Mouse (Mus musculus) thymus, adult 2 months (tissue): Measurements from ENCODE around the gene Bcas3. TPM values are rescaled to one million over a fixed set of nuclear protein-coding genes. Genes with fewer than 3 reads are reported as not detected.
A peak's percentile ranks its signal among the peaks of the same experiment; 100 is the strongest.
"Not testable (repeated sequence)": the region's sequence is repeated elsewhere in the genome, so short reads cannot be mapped to it uniquely, and the experiment has no call there.

Experiments
- DNase-seq: peaks from one replicate; pipeline ENCODE4 v3.0.0; 2021
- H3K27ac ChIP-seq: fragments of 200-500 bp; 2 replicates; pipeline ENCODE4 v1.5.1; 2012; ENCODE audit warnings: low read length, control low read depth; ENCODE audit not compliant: control insufficient read depth, insufficient read depth
- H3K27me3 ChIP-seq: fragments of 200-500 bp; 2 replicates; pipeline ENCODE4 v1.6.1; 2012; ENCODE audit warnings: mild to moderate bottlenecking, low read length, moderate library complexity, mixed read lengths; ENCODE audit not compliant: control insufficient read depth, insufficient read depth
- H3K36me3 ChIP-seq: fragments of 200-500 bp; 2 replicates; pipeline ENCODE4 v1.6.1; 2012; ENCODE audit warnings: mild to moderate bottlenecking, low read length, moderate library complexity; ENCODE audit not compliant: control insufficient read depth, insufficient read depth
- H3K4me1 ChIP-seq: fragments of 200-500 bp; replicated peaks from 2 replicates; pipeline ENCODE4 v1.6.1; 2012; ENCODE audit warnings: low read length; ENCODE audit not compliant: control insufficient read depth, insufficient read depth
- H3K4me3 ChIP-seq: fragments of 200-500 bp; 2 replicates; pipeline ENCODE4 v1.5.1; 2012; ENCODE audit warnings: mild to moderate bottlenecking, low read length, control low read depth, moderate library complexity; ENCODE audit not compliant: control insufficient read depth, insufficient read depth
- CTCF ChIP-seq: fragments of 200-500 bp; IDR thresholded peaks from 2 replicates; pipeline ENCODE4 v1.5.1; 2012; ENCODE audit warnings: mild to moderate bottlenecking, control low read depth, low read length, moderate library complexity, borderline replicate concordance; ENCODE audit not compliant: control insufficient read depth, poor library complexity, insufficient read depth; ENCODE audit errors: extremely low read depth
- POLR2A ChIP-seq: fragments of 200-500 bp; IDR thresholded peaks from 2 replicates; pipeline ENCODE4 v1.6.1; 2012; ENCODE audit warnings: mild to moderate bottlenecking, low read length, control low read depth, moderate library complexity; ENCODE audit not compliant: control insufficient read depth, poor library complexity, insufficient read depth; ENCODE audit errors: extremely low read depth
- WGBS: fragments of 180-500 bp; shearing (Covaris S2); methylation state at CpG from one replicate; pipeline ENCODE4 v1.1.7; 2018; 5-methylcytosine and 5-hydroxymethylcytosine counted together
- polyA plus RNA-seq: library from polyadenylated mRNA; depleted of rRNA; stranded (reverse); fragments of >200 nt; gene quantifications from 2 replicates; pipeline ENCODE4 v1.2.3, GENCODE M21; 2012

The Bcas3 gene
- polyA plus RNA-seq, 1 experiment = 42.5 TPM

- H3K27ac ChIP-seq = no peak overlapping the region
- DNase-seq = peak; percentile 4
- no peak overlapping the region for H3K4me3 ChIP-seq
- no peaks in the 10 kb centered on the region for H3K4me1 ChIP-seq
- WGBS = 55% methylated on average over 19 of the region's 19 CpGs
- no peaks in the 10 kb centered on the region for H3K27me3 ChIP-seq
- no peaks in the 10 kb centered on the region for H3K36me3 ChIP-seq
- TF ChIP-seq CTCF (no peak), POLR2A (no peak)
Observed at GRCm38 (mm10) chr11:85712860-85713813, 360.2 kb downstream of the Bcas3 start.

DNA sequence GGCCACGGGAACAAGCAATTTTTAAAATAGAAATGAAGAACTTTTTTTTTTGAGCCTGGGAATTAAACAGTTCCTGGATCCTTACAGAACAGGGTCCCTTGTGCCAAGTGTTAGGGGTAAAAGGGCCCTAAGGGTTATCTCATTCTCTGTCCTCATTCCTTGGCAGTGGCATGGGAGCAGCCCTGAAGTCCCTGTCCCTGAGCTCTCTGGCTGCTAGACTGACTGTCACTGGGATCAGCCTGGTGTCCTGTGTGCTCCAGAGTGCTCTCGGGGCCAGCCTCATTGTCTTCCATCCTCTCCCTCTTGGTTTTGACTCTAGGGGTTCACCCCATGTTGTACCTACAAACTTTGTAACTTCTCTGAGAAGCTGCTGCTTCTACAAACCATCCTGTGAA lies 360.8 kb downstream of the Bcas3 start:
- Histone ChIP-seq H3K4me3 (no peak overlapping the region), H3K4me1 (no peaks in the 10 kb centered on the region), H3K27me3 (no peaks in the 10 kb centered on the region), H3K27ac (no peak overlapping the region), H3K36me3 (no peaks in the 10 kb centered on the region)
- DNase-seq = no peak
- TF ChIP-seq POLR2A (no peak), CTCF (no peak)
- WGBS = 37% methylated on average over 2 of the region's 2 CpGs

DNA sequence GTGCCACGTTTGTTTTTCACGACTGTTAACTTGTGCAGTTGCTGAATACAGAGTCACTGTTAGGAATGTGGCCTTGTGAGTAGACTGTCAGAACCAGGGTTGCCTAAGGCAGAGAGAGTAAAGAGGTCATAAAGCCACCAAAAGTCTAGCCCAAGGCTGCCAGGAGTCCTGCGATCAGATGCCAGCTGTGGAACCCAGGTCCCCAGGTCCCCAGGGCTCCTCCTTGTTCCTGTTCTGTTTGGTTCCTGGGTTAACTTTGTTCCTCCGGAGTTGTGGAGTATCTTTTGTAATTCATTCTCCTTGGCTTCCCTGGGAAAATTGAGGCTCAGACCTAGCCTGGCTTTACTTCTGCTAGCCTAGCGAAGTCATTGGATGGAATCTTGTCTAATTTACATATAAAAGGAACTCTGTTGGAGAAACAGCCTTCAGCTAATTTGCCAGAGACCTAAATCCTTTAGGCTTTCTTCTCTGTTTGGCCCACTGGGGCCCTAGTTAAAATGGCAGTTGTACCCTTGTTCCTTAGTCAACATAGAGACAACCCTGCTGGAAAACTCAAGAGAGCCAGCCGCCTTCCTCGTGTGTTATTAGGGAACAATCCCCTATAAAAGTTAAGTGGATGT lies 361.5 kb downstream of the Bcas3 start:
- no peaks in the 10 kb centered on the region for H3K36me3 ChIP-seq
- no peaks in the 10 kb centered on the region for H3K4me1 ChIP-seq
- WGBS = 62% methylated on average over 7 of the region's 7 CpGs
- H3K4me3 ChIP-seq = no peak overlapping the region
- TF ChIP-seq CTCF = no peak
- no peak for TF ChIP-seq POLR2A
- no peak overlapping the region for H3K27ac ChIP-seq
- H3K27me3 ChIP-seq = no peaks in the 10 kb centered on the region
- no peak for DNase-seq

GRCm38 (mm10) chr11:85716730-85717129 lies 363.8 kb downstream of the Bcas3 start:
- not testable (repeated sequence) for H3K4me3 ChIP-seq, DNase-seq, H3K27me3 ChIP-seq, H3K27ac ChIP-seq, H3K4me1 ChIP-seq, H3K36me3 ChIP-seq
- WGBS = 96% methylated on average over 2 of the region's 2 CpGs

GRCm38 (mm10) chr11:85719091-85719490 lies 366.1 kb downstream of the Bcas3 start:
- Histone ChIP-seq H3K4me3 (no peak overlapping the region), H3K4me1 (no peaks in the 10 kb centered on the region), H3K27me3 (no peaks in the 10 kb centered on the region), H3K27ac (no peak overlapping the region), H3K36me3 (no peaks in the 10 kb centered on the region)
- no peak for TF ChIP-seq POLR2A
- no peak for TF ChIP-seq CTCF
- no peak for DNase-seq
- 94% methylated on average over 10 of the region's 10 CpGs for WGBS

DNA sequence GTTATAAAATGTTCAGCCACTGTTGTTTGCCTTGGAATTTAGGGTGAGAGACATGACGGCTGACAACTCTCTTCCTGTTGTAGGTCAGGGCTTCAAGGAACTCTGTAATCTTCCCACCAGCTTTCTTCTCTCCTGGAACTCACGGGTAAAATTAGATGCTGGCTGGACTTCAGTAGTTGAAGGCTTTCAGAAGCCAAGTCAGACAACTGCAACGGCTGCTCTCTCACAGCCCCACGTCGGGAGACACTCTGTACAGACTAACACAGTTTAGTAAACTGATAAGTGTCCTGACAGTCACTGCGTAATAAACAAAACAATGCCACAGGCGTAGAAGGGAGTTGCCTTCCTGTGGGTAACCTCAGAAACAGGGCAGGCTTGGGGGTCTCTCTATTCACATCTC lies 366.8 kb downstream of the Bcas3 start:
- no peak overlapping the region for H3K4me3 ChIP-seq
- no peak for DNase-seq
- no peaks in the 10 kb centered on the region for H3K27me3 ChIP-seq
- no peaks in the 10 kb centered on the region for H3K36me3 ChIP-seq
- no peaks in the 10 kb centered on the region for H3K4me1 ChIP-seq
- WGBS = 61% methylated on average over 7 of the region's 7 CpGs
- no peak overlapping the region for H3K27ac ChIP-seq
- no peak for TF ChIP-seq CTCF
- no peak for TF ChIP-seq POLR2A

DNA sequence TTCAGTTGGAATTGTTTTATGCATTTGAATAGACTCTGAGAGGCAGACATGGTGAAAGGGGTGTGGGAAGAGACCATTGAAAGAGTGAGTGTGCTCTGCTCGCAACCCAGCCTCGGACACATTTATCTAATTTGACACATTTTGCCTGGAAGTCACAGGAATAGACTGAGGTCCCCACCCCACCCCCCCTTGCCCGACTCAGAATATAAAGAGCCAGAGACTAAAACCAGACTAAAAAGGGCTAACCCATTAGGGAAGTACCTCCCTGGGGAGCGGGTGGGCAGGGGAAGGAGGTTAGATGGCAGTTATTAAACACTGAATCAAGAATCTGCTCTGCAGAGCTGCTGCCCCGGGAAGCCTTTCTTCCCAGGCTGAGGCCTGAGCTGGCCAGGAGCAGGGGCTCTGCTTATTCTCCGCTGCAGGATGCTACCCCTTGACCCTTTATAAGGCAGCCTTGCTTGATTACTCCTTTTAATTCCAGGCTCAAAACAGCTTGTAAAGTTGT lies 367.4 kb downstream of the Bcas3 start:
- TF ChIP-seq POLR2A (no peak), CTCF (no peak)
- 44% methylated on average over 6 of the region's 6 CpGs for WGBS
- H3K36me3 ChIP-seq = no peaks in the 10 kb centered on the region
- no peaks in the 10 kb centered on the region for H3K4me1 ChIP-seq
- H3K27me3 ChIP-seq = no peaks in the 10 kb centered on the region
- DNase-seq = no peak
- no peak overlapping the region for H3K27ac ChIP-seq
- no peak overlapping the region for H3K4me3 ChIP-seq
